Mouse (Mus musculus) cortical plate, adult 2 months (tissue): ENCODE measurements around the gene Reep6.

Experiments used
- CTCF ChIP-seq: fragments of 200-500 bp; IDR thresholded peaks from 2 replicates; pipeline ENCODE4 v1.5.1; 2011; ENCODE audit warnings: mild to moderate bottlenecking, control low read depth, low read length; ENCODE audit not compliant: insufficient read depth; ENCODE audit errors: extremely low read depth
- POLR2A ChIP-seq: fragments of 200-500 bp; IDR thresholded peaks from 2 replicates; pipeline ENCODE4 v1.6.1; 2011; ENCODE audit warnings: mild to moderate bottlenecking, low read length, control low read depth; ENCODE audit not compliant: insufficient read depth; ENCODE audit errors: extremely low read depth

DNA sequence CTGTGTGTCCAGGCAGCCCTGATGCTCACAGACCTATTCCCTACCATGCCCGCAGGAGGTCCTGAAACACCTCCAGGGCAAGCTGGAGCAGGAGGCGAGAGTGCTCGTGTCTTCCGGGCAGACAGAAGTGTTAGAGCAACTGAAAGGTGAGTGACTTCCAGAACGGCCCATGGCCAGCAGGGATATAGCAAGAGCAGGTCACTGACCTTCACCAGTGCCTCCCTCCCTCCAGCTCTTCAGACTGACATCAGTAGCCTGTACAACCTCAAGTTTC lies 27.7 kb upstream of the Reep6 start:
- TF ChIP-seq POLR2A, result no peak
- no peak for TF ChIP-seq CTCF
